In genomic region chr2:101520503-101520902, GRCm38 (mm10) we compare ENCODE assay signal across 23 mouse cellular contexts.
A peak's percentile ranks its signal among the peaks of the same experiment; 100 is the strongest.
DNase-seq lines count a peak whose midpoint lies in the region; ATAC-seq and TF ChIP-seq lines count a peak whose summit lies in the region.
"Had no signal": no experiment of that assay in that cellular context is flagged by ENCODE, and none has a peak within 500 bp of the region (broad histone marks: within the 10 kb centered on the region; RNA-seq: fewer than 3 reads in every experiment).

No protein-coding gene starts in this region.

- TF ChIP-seq CTCF in brain, embryonic 14.5 days (IDR thresholded peaks at IDR 0.05; ENCODE audit: borderline replicate concordance, extremely low read depth, insufficient read depth, insufficient read length), result no peak

- peak; percentile 14; the same call in 1 of the 2 replicates for ATAC-seq in forebrain, embryonic 12.5 days (ENCODE audit: low FRiP score)
- no peak for ATAC-seq in midbrain, embryonic 11.5 days (ENCODE audit: low FRiP score)
- no peak for ATAC-seq in midbrain, embryonic 15.5 days (replicated peaks)
- ATAC-seq in hindbrain, embryonic 14.5 days (ENCODE audit: low FRiP score), result no peak
- ATAC-seq: CD4-positive, CD25-positive, alpha-beta regulatory T cell, adult 4 months; hindbrain, postnatal 0 days; inflammation-experienced regulatory T-cells, adult 6 months; intestine, embryonic 16.5 days had no signal

- H3K4me3 ChIP-seq in forebrain, embryonic 12.5 days (replicated peaks), result no peak overlapping the region
- H3K4me3 ChIP-seq in forebrain, embryonic 10.5 days, result no peak overlapping the region
- no peak overlapping the region for H3K4me3 ChIP-seq in midbrain, embryonic 11.5 days (ENCODE audit: low read depth, low read length)
- no peak overlapping the region for H3K4me3 ChIP-seq in midbrain, embryonic 15.5 days
- H3K4me3 ChIP-seq in hindbrain, embryonic 14.5 days (replicated peaks; ENCODE audit: low read length), result no peak overlapping the region
- H3K4me3 ChIP-seq: embryonic facial prominence, embryonic 10.5 days; embryonic facial prominence, embryonic 13.5 days; erythroblast, embryonic 14.5 days; heart, adult 2 months; hindbrain, embryonic 13.5 days had no signal

- TF ChIP-seq POLR2A in brain, embryonic 14.5 days (IDR thresholded peaks at IDR 0.05; ENCODE audit: borderline replicate concordance, extremely low read depth, insufficient read depth, insufficient read length, poor library complexity, severe bottlenecking), result no peak

- H3K27me3 ChIP-seq in forebrain, embryonic 12.5 days, result no peaks in the 10 kb centered on the region
- no peaks in the 10 kb centered on the region for H3K27me3 ChIP-seq in forebrain, embryonic 10.5 days (ENCODE audit: poor library complexity, severe bottlenecking)
- no peaks in the 10 kb centered on the region for H3K27me3 ChIP-seq in midbrain, embryonic 11.5 days (ENCODE audit: control insufficient read depth, insufficient read depth, low read length)
- H3K27me3 ChIP-seq in midbrain, embryonic 15.5 days (replicated peaks), result no peaks in the 10 kb centered on the region
- no peaks in the 10 kb centered on the region for H3K27me3 ChIP-seq in hindbrain, embryonic 14.5 days (ENCODE audit: control insufficient read depth, insufficient read depth, low read length)
- H3K27me3 ChIP-seq: embryonic facial prominence, embryonic 13.5 days; hindbrain, embryonic 13.5 days had no signal

- no peaks in the 10 kb centered on the region for H3K36me3 ChIP-seq in forebrain, embryonic 12.5 days (replicated peaks)
- no peaks in the 10 kb centered on the region for H3K36me3 ChIP-seq in forebrain, embryonic 10.5 days (replicated peaks)
- H3K36me3 ChIP-seq in midbrain, embryonic 11.5 days (ENCODE audit: control insufficient read depth, insufficient read depth, low read length), result no peaks in the 10 kb centered on the region
- H3K36me3 ChIP-seq in midbrain, embryonic 15.5 days (replicated peaks), result no peaks in the 10 kb centered on the region
- no peaks in the 10 kb centered on the region for H3K36me3 ChIP-seq in hindbrain, embryonic 14.5 days (replicated peaks; ENCODE audit: control insufficient read depth, insufficient read depth)
- H3K36me3 ChIP-seq: embryonic facial prominence, embryonic 10.5 days; embryonic facial prominence, embryonic 13.5 days; hindbrain, embryonic 13.5 days had no signal

- 36% methylated on average over 1 of the region's 1 CpGs for WGBS in forebrain, embryonic 12.5 days
- WGBS in forebrain, embryonic 10.5 days, result 48% methylated on average over 1 of the region's 1 CpGs
- 65% methylated on average over 1 of the region's 1 CpGs for WGBS in midbrain, embryonic 11.5 days
- WGBS in midbrain, embryonic 15.5 days, result 57% methylated on average over 1 of the region's 1 CpGs
- 78% methylated on average over 1 of the region's 1 CpGs for WGBS in hindbrain, embryonic 14.5 days

- no peaks in the 10 kb centered on the region for H3K9me3 ChIP-seq in forebrain, embryonic 12.5 days
- no peaks in the 10 kb centered on the region for H3K9me3 ChIP-seq in forebrain, embryonic 10.5 days
- no peaks in the 10 kb centered on the region for H3K9me3 ChIP-seq in midbrain, embryonic 11.5 days (ENCODE audit: control insufficient read depth, low read length)
- H3K9me3 ChIP-seq in midbrain, embryonic 15.5 days, result no peaks in the 10 kb centered on the region
- no peaks in the 10 kb centered on the region for H3K9me3 ChIP-seq in hindbrain, embryonic 14.5 days (ENCODE audit: control insufficient read depth, low read length)
- H3K9me3 ChIP-seq: embryonic facial prominence, embryonic 10.5 days; embryonic facial prominence, embryonic 13.5 days; hindbrain, embryonic 13.5 days had no signal

- no peak overlapping the region for H3K9ac ChIP-seq in forebrain, embryonic 12.5 days
- H3K9ac ChIP-seq in midbrain, embryonic 11.5 days (ENCODE audit: low read length), result no peak overlapping the region
- H3K9ac ChIP-seq in midbrain, embryonic 15.5 days, result no peak overlapping the region
- no peak overlapping the region for H3K9ac ChIP-seq in hindbrain, embryonic 14.5 days
- H3K9ac ChIP-seq: embryonic facial prominence, embryonic 13.5 days; hindbrain, embryonic 13.5 days had no signal

- H3K4me1 ChIP-seq in forebrain, embryonic 12.5 days, result no peaks in the 10 kb centered on the region
- H3K4me1 ChIP-seq in forebrain, embryonic 10.5 days, result peaks cover 28% of the 10 kb centered on the region
- no peaks in the 10 kb centered on the region for H3K4me1 ChIP-seq in midbrain, embryonic 11.5 days (ENCODE audit: control insufficient read depth, insufficient read depth, low read length)
- H3K4me1 ChIP-seq in midbrain, embryonic 15.5 days, result 0 out of 2 replicates have a peak, but pooled peaks cover 5% of the 10 kb centered on the region
- H3K4me1 ChIP-seq in hindbrain, embryonic 14.5 days (replicated peaks; ENCODE audit: control insufficient read depth, insufficient read depth, low read length), result no peaks in the 10 kb centered on the region
- H3K4me1 ChIP-seq: embryonic facial prominence, embryonic 10.5 days; embryonic facial prominence, embryonic 13.5 days; hindbrain, embryonic 13.5 days had no signal

- DNase-seq in forebrain, embryonic 10.5 days (ENCODE audit: extremely low spot score, low spot score), result no peak
- DNase-seq in midbrain, embryonic 11.5 days (ENCODE audit: low spot score, missing footprints), result peak; percentile 57
- DNase-seq in brain, embryonic 14.5 days (ENCODE audit: low read depth), result peak; percentile 18
- no peak for DNase-seq in cerebellum, adult 9-10 months
- DNase-seq in hindbrain, embryonic 14.5 days (ENCODE audit: low spot score), result no peak
- DNase-seq: adrenal gland, postnatal 10 days; adrenal gland, postnatal 36 days; cerebellum, adult 11 months; embryo, embryonic 11 days; gastrocnemius, postnatal 25 days; heart, adult 2 months; kidney, adult 18-20 months had no signal

- no peak overlapping the region for H3K27ac ChIP-seq in forebrain, embryonic 12.5 days
- H3K27ac ChIP-seq in forebrain, embryonic 10.5 days, result no peak overlapping the region
- H3K27ac ChIP-seq in midbrain, embryonic 11.5 days (ENCODE audit: low read depth, low read length), result no peak overlapping the region
- H3K27ac ChIP-seq in midbrain, embryonic 15.5 days, result no peak overlapping the region
- H3K27ac ChIP-seq in hindbrain, embryonic 14.5 days, result no peak overlapping the region
- H3K27ac ChIP-seq: embryonic facial prominence, embryonic 10.5 days; embryonic facial prominence, embryonic 13.5 days; heart, adult 2 months; hindbrain, embryonic 13.5 days; hindbrain, postnatal 0 days had no signal

- no peak overlapping the region for H3K4me2 ChIP-seq in forebrain, embryonic 12.5 days
- H3K4me2 ChIP-seq in midbrain, embryonic 11.5 days, result no peak overlapping the region
- H3K4me2 ChIP-seq in midbrain, embryonic 15.5 days, result no peak overlapping the region
- no peak overlapping the region for H3K4me2 ChIP-seq in hindbrain, embryonic 14.5 days (replicated peaks)
- H3K4me2 ChIP-seq: embryonic facial prominence, embryonic 13.5 days; heart, embryonic 11.5 days; hindbrain, embryonic 13.5 days had no signal

Comparison
In these comparisons a context has a peak if more than half of its experiments do, and no peak if none do; other contexts are left out.
1. DNase-seq: peak in midbrain, embryonic 11.5 days (single experiment) and brain, embryonic 14.5 days (single experiment); none in forebrain, embryonic 10.5 days (single experiment), cerebellum, adult 9-10 months (single experiment) and hindbrain, embryonic 14.5 days (single experiment).